Mouse (Mus musculus): ENCODE data around the gene Ltbr. TPM values are rescaled to one million over a fixed set of nuclear protein-coding genes. Genes with fewer than 3 reads are reported as not detected.
"Not testable (repeated sequence)": the region's sequence is repeated elsewhere in the genome, so short reads cannot be mapped to it uniquely, and the experiment has no call there.

Gene Ltbr
- polyA plus RNA-seq, 1 experiment, result 67.1 TPM

GRCm38 (mm10) chr6:125317077-125317476, 3.4 kb upstream of the Ltbr start:
- TF ChIP-seq CTCF (IDR thresholded peaks at IDR 0.05; ENCODE audit: borderline replicate concordance, insufficient read depth, low read length) (no peak), POLR2A (IDR thresholded peaks at IDR 0.05; ENCODE audit: low read depth, low read length) (no peak)

DNA sequence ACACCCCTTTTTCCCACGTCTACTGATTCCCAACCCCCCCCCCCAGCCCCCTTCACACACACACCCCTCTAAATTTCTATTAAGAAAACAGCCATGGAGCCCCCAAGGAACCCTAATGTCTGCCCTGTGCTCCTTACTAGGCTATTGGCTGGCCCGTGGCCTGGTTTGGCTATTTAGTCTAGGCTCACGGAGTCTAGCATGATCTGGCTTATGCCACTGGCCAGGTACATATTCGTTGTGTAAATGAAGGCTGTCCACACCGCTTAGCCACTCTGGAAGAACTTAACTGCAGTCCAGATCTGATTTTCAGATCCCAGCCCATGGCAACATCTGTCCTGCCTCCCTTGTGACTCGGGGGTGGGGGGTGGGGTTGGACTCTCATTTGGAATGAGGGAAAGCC, 1.1 kb upstream of the Ltbr start:
- no peaks in the 10 kb centered on the region for H3K4me1 ChIP-seq (ENCODE audit: control insufficient read depth, insufficient read depth, low read length)
- no peak overlapping the region for H3K27ac ChIP-seq (ENCODE audit: insufficient read depth, low read length)
- no peak for TF ChIP-seq CTCF (IDR thresholded peaks at IDR 0.05; ENCODE audit: borderline replicate concordance, insufficient read depth, low read length)
- no peak for TF ChIP-seq POLR2A (IDR thresholded peaks at IDR 0.05; ENCODE audit: low read depth, low read length)
- H3K4me3 ChIP-seq (ENCODE audit: insufficient read depth, low read length), result no peak overlapping the region

More at GRCm38 (mm10) chr6:125317077-125317476, 3.4 kb upstream of the Ltbr start:
- no peak overlapping the region for H3K27ac ChIP-seq (ENCODE audit: insufficient read depth, low read length)
- H3K4me1 ChIP-seq (ENCODE audit: control insufficient read depth, insufficient read depth, low read length), result no peaks in the 10 kb centered on the region
- H3K4me3 ChIP-seq (ENCODE audit: insufficient read depth, low read length), result no peak overlapping the region

GRCm38 (mm10) chr6:125314231-125314563, 512 bp upstream of the Ltbr start:
- 0 out of 2 replicates have a peak overlapping the region, but pooled peaks have one; percentile 7 for H3K4me3 ChIP-seq (ENCODE audit: insufficient read depth, low read length)

DNA sequence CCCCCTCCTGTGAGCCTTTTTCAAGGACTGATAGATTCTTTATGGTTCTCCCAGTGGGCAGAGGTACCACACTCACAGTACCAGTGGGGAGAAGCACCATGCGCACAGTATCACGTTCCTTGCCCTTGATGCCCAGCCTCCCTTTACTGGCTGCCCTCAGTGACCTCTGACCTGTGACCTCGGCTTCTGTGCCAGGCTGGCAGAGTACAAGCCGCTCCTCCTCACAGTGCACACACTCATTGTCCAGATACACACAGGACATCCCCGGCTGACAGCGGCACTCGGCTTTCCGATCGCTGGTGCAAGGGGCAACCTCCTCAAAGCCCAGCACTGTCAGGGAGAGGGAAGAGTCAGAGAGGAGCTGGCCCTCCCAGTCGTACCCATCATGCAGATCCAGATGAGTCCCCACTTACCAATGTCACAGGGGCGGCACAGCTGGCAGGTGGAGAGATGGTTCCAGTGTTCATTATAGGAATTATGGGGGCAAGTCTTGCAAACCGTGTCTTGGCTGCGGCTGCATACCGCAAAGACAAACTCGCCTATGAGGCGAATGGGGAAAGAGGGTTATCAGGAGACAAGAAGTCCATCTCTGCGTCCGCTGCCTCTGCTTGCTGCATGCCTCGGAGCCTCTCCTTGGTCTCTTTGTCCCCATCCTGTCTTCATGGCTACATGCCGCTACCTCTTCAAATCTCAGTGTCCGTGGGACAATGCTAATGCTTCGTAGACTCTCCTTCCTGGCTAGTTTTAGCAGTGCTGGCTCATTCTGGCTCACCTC, 917 bp downstream of the Ltbr start:
- Histone ChIP-seq H3K27ac (ENCODE audit: insufficient read depth, low read length) (0 out of 2 replicates have a peak overlapping the region, but pooled peaks have one; percentile 1), H3K4me3 (ENCODE audit: insufficient read depth, low read length) (peak overlapping the region; percentile 62), H3K4me1 (ENCODE audit: control insufficient read depth, insufficient read depth, low read length) (no peaks in the 10 kb centered on the region)
- TF ChIP-seq CTCF (IDR thresholded peaks at IDR 0.05; ENCODE audit: borderline replicate concordance, insufficient read depth, low read length), result no peak
- TF ChIP-seq POLR2A (IDR thresholded peaks at IDR 0.05; ENCODE audit: low read depth, low read length), result no peak

More at GRCm38 (mm10) chr6:125314231-125314563, 512 bp upstream of the Ltbr start:
- Histone ChIP-seq H3K4me1 (ENCODE audit: control insufficient read depth, insufficient read depth, low read length) (no peaks in the 10 kb centered on the region), H3K27ac (ENCODE audit: insufficient read depth, low read length) (peak overlapping the region; percentile 62)
- TF ChIP-seq CTCF (IDR thresholded peaks at IDR 0.05; ENCODE audit: borderline replicate concordance, insufficient read depth, low read length), result no peak
- TF ChIP-seq POLR2A (IDR thresholded peaks at IDR 0.05; ENCODE audit: low read depth, low read length), result no peak

DNA sequence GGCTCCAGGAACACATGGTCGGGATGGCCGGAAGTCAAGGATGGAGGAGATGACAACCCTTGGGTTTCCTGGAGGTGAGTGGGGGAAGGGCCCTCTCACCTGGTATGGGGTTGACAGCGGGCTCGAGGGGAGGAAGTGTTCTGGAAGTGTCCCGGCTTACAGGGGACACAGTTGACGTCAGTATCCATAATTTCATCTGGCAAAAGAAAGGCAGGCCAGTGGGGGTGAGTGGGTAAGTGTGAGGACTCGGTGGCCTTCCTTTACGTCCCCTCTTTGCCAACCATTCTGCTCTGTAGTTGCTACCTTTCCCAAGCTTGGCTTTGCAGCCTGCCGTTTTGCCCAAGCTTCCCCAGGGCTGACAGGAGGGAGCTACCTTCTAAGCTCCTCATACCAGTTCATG, 1.5 kb downstream of the Ltbr start:
- H3K4me1 ChIP-seq (ENCODE audit: control insufficient read depth, insufficient read depth, low read length), result no peaks in the 10 kb centered on the region
- no peak for TF ChIP-seq POLR2A (IDR thresholded peaks at IDR 0.05; ENCODE audit: low read depth, low read length)
- H3K27ac ChIP-seq (ENCODE audit: insufficient read depth, low read length), result no peak overlapping the region
- peak overlapping the region; percentile 62 for H3K4me3 ChIP-seq (ENCODE audit: insufficient read depth, low read length)

- TF ChIP-seq CTCF (IDR thresholded peaks at IDR 0.05; ENCODE audit: borderline replicate concordance, insufficient read depth, low read length), result no peak
- no peaks in the 10 kb centered on the region for H3K4me1 ChIP-seq (ENCODE audit: control insufficient read depth, insufficient read depth, low read length)
- H3K4me3 ChIP-seq (ENCODE audit: insufficient read depth, low read length), result no peak overlapping the region
- H3K27ac ChIP-seq (ENCODE audit: insufficient read depth, low read length), result no peak overlapping the region
Measured at GRCm38 (mm10) chr6:125309406-125309805, 4.3 kb downstream of the Ltbr start.

DNA sequence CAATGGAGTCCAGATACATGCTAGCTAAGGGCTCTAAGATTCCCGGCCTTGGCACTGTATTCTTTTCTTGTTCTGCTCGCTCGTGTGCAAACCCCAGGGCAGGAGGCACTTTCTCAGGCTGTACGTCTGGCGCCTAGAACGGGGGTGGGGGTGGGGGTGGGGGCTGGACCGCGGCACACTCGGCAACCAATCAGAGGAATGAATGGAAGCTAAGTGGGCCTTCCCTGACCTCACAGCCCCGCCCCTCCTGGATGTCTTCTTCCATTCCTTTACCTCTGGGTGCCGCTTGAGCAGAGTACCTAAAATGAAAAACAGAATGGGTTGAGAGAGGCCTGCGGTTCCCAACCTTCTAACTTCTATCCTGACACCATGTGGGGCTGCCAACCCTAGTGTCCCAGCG, 4.8 kb downstream of the Ltbr start:
- Histone ChIP-seq H3K4me3 (ENCODE audit: insufficient read depth, low read length) (no peak overlapping the region), H3K4me1 (ENCODE audit: control insufficient read depth, insufficient read depth, low read length) (no peaks in the 10 kb centered on the region), H3K27ac (ENCODE audit: insufficient read depth, low read length) (no peak overlapping the region)
- TF ChIP-seq CTCF (IDR thresholded peaks at IDR 0.05; ENCODE audit: borderline replicate concordance, insufficient read depth, low read length), result no peak
- TF ChIP-seq POLR2A (IDR thresholded peaks at IDR 0.05; ENCODE audit: low read depth, low read length), result no peak

DNA sequence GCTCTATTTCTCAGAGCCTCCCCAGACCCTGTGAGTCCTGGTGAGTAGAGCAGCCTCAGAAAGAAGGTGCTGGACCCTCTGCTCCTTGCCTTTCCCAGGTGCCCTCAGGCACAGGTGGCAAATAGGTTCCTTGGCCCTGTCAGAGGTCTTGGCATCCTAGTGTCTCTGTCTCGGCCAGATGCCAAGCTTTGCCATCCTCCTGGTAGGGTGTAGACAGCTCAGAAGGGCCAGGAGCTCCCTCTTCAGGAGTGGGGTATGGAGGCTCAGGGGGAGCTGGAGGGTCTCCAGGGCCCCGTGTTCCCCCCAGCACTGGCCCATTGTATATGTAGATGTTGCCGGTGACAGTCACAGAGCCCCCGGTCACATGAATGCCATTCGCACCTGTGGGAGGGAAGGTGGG, 6.6 kb downstream of the Ltbr start:
- no peak overlapping the region for H3K27ac ChIP-seq (ENCODE audit: insufficient read depth, low read length)
- H3K4me3 ChIP-seq (ENCODE audit: insufficient read depth, low read length), result no peak overlapping the region
- H3K4me1 ChIP-seq (ENCODE audit: control insufficient read depth, insufficient read depth, low read length), result no peaks in the 10 kb centered on the region
- TF ChIP-seq CTCF (IDR thresholded peaks at IDR 0.05; ENCODE audit: borderline replicate concordance, insufficient read depth, low read length) (no peak), POLR2A (IDR thresholded peaks at IDR 0.05; ENCODE audit: low read depth, low read length) (no peak)

DNA sequence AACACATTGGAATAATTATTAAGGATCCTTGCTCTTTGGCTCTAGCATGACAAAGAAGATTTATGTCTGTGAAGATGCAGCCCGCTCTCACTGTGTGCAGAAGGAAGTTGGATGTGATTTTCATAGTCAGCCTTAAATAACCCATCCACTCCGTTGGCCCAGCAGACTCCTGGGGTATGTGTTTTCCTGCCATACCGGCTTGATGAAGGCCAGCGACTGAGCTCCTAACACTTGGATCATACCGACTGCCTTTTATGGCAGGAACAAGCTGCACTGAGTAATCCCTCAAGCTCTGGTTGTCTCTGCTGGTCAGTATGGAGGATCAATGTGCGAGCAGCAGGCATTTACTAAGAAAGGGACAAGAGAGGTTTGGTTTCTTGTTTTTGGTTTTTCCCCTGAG, 8.2 kb downstream of the Ltbr start:
- Histone ChIP-seq H3K4me1 (ENCODE audit: control insufficient read depth, insufficient read depth, low read length) (no peaks in the 10 kb centered on the region), H3K27ac (ENCODE audit: insufficient read depth, low read length) (no peak overlapping the region), H3K4me3 (ENCODE audit: insufficient read depth, low read length) (no peak overlapping the region)
- TF ChIP-seq CTCF (IDR thresholded peaks at IDR 0.05; ENCODE audit: borderline replicate concordance, insufficient read depth, low read length), result no peak
- TF ChIP-seq POLR2A (IDR thresholded peaks at IDR 0.05; ENCODE audit: low read depth, low read length), result 0 out of 2 replicates have a peak, but pooled peaks have one; percentile 3

DNA sequence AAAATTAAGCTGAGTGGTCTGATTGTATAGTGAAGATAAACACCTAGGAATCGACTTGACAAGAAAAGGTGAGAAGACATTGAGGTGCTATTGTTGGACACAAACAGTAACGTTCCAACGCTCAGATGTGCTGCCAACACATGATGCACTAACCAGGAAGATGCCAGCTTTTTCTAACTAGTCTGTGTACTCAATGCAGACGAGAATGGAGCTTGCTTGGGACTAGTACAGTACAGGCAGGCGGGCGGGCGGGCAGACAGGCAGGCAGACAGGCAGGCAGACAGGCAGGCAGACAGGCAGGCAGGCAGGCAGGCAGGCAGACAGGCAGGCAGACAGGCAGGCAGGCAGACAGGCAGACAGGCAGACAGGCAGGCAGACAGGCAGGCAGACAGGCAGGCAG, 9.3 kb downstream of the Ltbr start:
- not testable (repeated sequence) for H3K4me3 ChIP-seq (ENCODE audit: insufficient read depth, low read length); H3K4me1 ChIP-seq (ENCODE audit: control insufficient read depth, insufficient read depth, low read length); H3K27ac ChIP-seq (ENCODE audit: insufficient read depth, low read length)

DNA sequence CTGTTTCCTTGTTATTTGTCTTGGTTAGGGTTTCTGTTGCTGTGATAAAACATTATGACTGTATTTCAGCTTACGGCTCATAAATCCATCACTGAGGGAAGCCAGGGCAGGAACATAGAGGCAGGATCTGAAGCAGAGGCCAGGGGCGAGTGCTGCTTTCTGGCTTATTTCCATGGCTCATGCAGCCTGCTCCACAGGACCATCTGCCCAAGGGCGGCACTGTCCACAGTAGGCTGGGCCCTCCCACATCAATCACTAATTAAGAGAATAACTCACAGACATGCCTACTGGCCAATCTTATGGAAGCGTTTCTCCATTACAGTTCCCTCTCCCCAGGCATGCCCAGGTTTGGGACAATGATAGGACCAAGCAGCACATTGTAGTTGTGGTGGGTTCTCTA, 10.4 kb downstream of the Ltbr start:
- TF ChIP-seq CTCF (IDR thresholded peaks at IDR 0.05; ENCODE audit: borderline replicate concordance, insufficient read depth, low read length) (no peak), POLR2A (IDR thresholded peaks at IDR 0.05; ENCODE audit: low read depth, low read length) (no peak)
- no peak overlapping the region for H3K4me3 ChIP-seq (ENCODE audit: insufficient read depth, low read length)
- no peaks in the 10 kb centered on the region for H3K4me1 ChIP-seq (ENCODE audit: control insufficient read depth, insufficient read depth, low read length)
- H3K27ac ChIP-seq (ENCODE audit: insufficient read depth, low read length), result no peak overlapping the region
